Comparison of ENCODE assay signal across 7 mouse cellular contexts in the genomic region with DNA sequence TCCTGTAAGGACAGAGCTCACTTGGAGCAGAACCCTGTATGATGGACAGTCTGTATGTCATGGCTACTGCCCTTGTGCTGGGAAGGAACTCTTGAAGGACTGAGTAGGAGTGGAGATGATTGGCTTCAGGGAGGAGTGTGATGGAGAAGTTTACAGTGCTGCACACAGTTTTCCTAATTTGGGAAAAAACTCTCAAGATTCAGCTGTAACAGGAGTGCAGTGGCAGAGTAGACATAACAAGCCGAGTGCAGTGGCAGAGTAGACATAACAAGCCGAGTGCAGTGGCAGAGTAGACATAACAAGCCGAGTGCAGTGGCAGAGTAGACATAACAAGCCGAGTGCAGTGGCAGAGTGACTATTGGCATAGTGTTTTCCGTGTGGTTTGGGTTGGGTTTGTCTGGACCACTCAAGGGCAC. TPM values are rescaled to one million over a fixed set of nuclear protein-coding genes. Genes with fewer than 3 reads are reported as not detected.
A peak's percentile ranks its signal among the peaks of the same experiment; 100 is the strongest.
DNase-seq lines count a peak whose midpoint lies in the region; ATAC-seq and TF ChIP-seq lines count a peak whose summit lies in the region.
"Not testable (repeated sequence)": the region's sequence is repeated elsewhere in the genome, so short reads cannot be mapped to it uniquely, and the experiment has no call there.

No protein-coding gene starts in this region.

- 46% methylated on average over 5 of the region's 5 CpGs for WGBS in embryonic facial prominence, embryonic 15.5 days
- 46% methylated on average over 5 of the region's 5 CpGs for WGBS in hindbrain, embryonic 15.5 days
- WGBS in limb, embryonic 10.5 days: 68% methylated on average over 5 of the region's 5 CpGs
- WGBS in lung, postnatal 0 days: 36% methylated on average over 5 of the region's 5 CpGs
- WGBS in midbrain, embryonic 16.5 days: 41% methylated on average over 5 of the region's 5 CpGs

- H3K27ac ChIP-seq in embryonic facial prominence, embryonic 15.5 days (replicated peaks): peak overlapping the region; percentile 65; the same call in 1 of the 2 replicates
- H3K27ac ChIP-seq in hindbrain, embryonic 15.5 days (replicated peaks): 0 out of 2 replicates have a peak overlapping the region, but pooled peaks have one; percentile 51
- peak overlapping the region; percentile 80 for H3K27ac ChIP-seq in limb, embryonic 10.5 days
- not testable (repeated sequence) for H3K27ac ChIP-seq in lung, postnatal 0 days (ENCODE audit: low read length); midbrain, embryonic 16.5 days (ENCODE audit: low read length)

- H3K4me2 ChIP-seq in embryonic facial prominence, embryonic 15.5 days (replicated peaks): 0 out of 2 replicates have a peak overlapping the region, but pooled peaks have one; percentile 13
- peak overlapping the region; percentile 53 for H3K4me2 ChIP-seq in hindbrain, embryonic 15.5 days
- H3K4me2 ChIP-seq in lung, postnatal 0 days (replicated peaks; ENCODE audit: low read depth, low read length): not testable (repeated sequence)
- H3K4me2 ChIP-seq in midbrain, embryonic 16.5 days (ENCODE audit: low read length): peak overlapping the region; percentile 53

- H3K4me3 ChIP-seq in embryonic facial prominence, embryonic 15.5 days (replicated peaks); lung, postnatal 0 days (ENCODE audit: low read depth, low read length): not testable (repeated sequence)
- peak overlapping the region; percentile 27 for H3K4me3 ChIP-seq in hindbrain, embryonic 15.5 days
- peak overlapping the region; percentile 17; the same call in 1 of the 2 replicates for H3K4me3 ChIP-seq in limb, embryonic 10.5 days
- H3K4me3 ChIP-seq in midbrain, embryonic 16.5 days (ENCODE audit: low read depth, low read length): peak overlapping the region; percentile 21; the same call in 1 of the 2 replicates

- H3K4me1 ChIP-seq in embryonic facial prominence, embryonic 15.5 days; hindbrain, embryonic 15.5 days (replicated peaks); lung, postnatal 0 days (ENCODE audit: insufficient read depth, low read depth, low read length); midbrain, embryonic 16.5 days (ENCODE audit: control insufficient read depth, insufficient read depth, low read length): not testable (repeated sequence)
- H3K4me1 ChIP-seq in limb, embryonic 10.5 days: peaks cover 13% of the 10 kb centered on the region

- TF ChIP-seq CTCF in lung, postnatal 0 days (IDR thresholded peaks at IDR 0.05): not testable (repeated sequence)

- H3K9ac ChIP-seq in embryonic facial prominence, embryonic 15.5 days; hindbrain, embryonic 15.5 days; lung, postnatal 0 days (replicated peaks; ENCODE audit: low read depth); midbrain, embryonic 16.5 days (ENCODE audit: low read depth, low read length): not testable (repeated sequence)

- peak; percentile 45 for DNase-seq in NIH3T3 (ENCODE audit: low read depth)
- not testable (repeated sequence) for DNase-seq in limb, embryonic 10.5 days (ENCODE audit: low spot score); lung, postnatal 0 days (ENCODE audit: low spot score)

- H3K27me3 ChIP-seq in embryonic facial prominence, embryonic 15.5 days; hindbrain, embryonic 15.5 days; limb, embryonic 10.5 days (ENCODE audit: low read depth, poor library complexity, severe bottlenecking); lung, postnatal 0 days (replicated peaks; ENCODE audit: insufficient read depth, low read length); midbrain, embryonic 16.5 days (ENCODE audit: control insufficient read depth, insufficient read depth, low read depth, low read length): not testable (repeated sequence)

- H3K36me3 ChIP-seq in embryonic facial prominence, embryonic 15.5 days; hindbrain, embryonic 15.5 days; limb, embryonic 10.5 days; lung, postnatal 0 days (ENCODE audit: insufficient read depth, low read length); midbrain, embryonic 16.5 days (ENCODE audit: control insufficient read depth, insufficient read depth, low read length): not testable (repeated sequence)

- not testable (repeated sequence) for TF ChIP-seq EP300 in lung, postnatal 0 days (IDR thresholded peaks at IDR 0.05)

- not testable (repeated sequence) for ATAC-seq in embryonic facial prominence, embryonic 15.5 days (ENCODE audit: insufficient number of reproducible peaks, low FRiP score, low TSS enrichment, low read depth)
- ATAC-seq in frontal cortex, adult (ENCODE audit: low TSS enrichment): peak; percentile 48; the same call in 1 of the 2 replicates
- peak; percentile 70 for ATAC-seq in hindbrain, embryonic 15.5 days (ENCODE audit: low FRiP score, low read depth)
- ATAC-seq in lung, postnatal 0 days: peak; percentile 16
- peak; percentile 79 for ATAC-seq in midbrain, embryonic 16.5 days

- not testable (repeated sequence) for H3K9me3 ChIP-seq in embryonic facial prominence, embryonic 15.5 days (replicated peaks); hindbrain, embryonic 15.5 days; limb, embryonic 10.5 days (replicated peaks); lung, postnatal 0 days (ENCODE audit: low read length); midbrain, embryonic 16.5 days (replicated peaks; ENCODE audit: control insufficient read depth, low read length, poor library complexity, severe bottlenecking)

RNA-seq across cellular contexts. Expression of a gene that starts 58.2 kb away (rescaled TPM):
- polyA plus RNA-seq in embryonic facial prominence, embryonic 15.5 days (2015; fragmentation: Nextera tagmentation; extraction: Ambion mirVana): 3.9 and 5.4 TPM in 2 replicates
- 11.9 and 12.7 TPM in 2 replicates for polyA plus RNA-seq in hindbrain, embryonic 15.5 days (2015; fragmentation: Nextera tagmentation; extraction: Ambion mirVana)
- polyA plus RNA-seq in limb, embryonic 10.5 days (2016; fragmentation: Nextera tagmentation; extraction: Ambion mirVana): 5.3 and 6.8 TPM in 2 replicates
- polyA plus RNA-seq in lung, postnatal 0 days (2015; fragmentation: Nextera tagmentation; extraction: Ambion mirVana): 2.5 and 3.0 TPM in 2 replicates
- 12.6 and 13.7 TPM in 2 replicates for polyA plus RNA-seq in midbrain, embryonic 16.5 days (2015; fragmentation: Nextera tagmentation; extraction: Ambion mirVana)

RNA-seq across cellular contexts. Expression of a gene that starts 58.2 kb away (rescaled TPM):
- polyA plus RNA-seq in embryonic facial prominence, embryonic 15.5 days (2015; fragmentation: Nextera tagmentation; extraction: Ambion mirVana): 165 and 182 TPM in 2 replicates
- polyA plus RNA-seq in hindbrain, embryonic 15.5 days (2015; fragmentation: Nextera tagmentation; extraction: Ambion mirVana): 199 TPM in 2 replicates
- 166 and 173 TPM in 2 replicates for polyA plus RNA-seq in limb, embryonic 10.5 days (2016; fragmentation: Nextera tagmentation; extraction: Ambion mirVana)
- polyA plus RNA-seq in lung, postnatal 0 days (2015; fragmentation: Nextera tagmentation; extraction: Ambion mirVana): 135 and 139 TPM in 2 replicates
- polyA plus RNA-seq in midbrain, embryonic 16.5 days (2015; fragmentation: Nextera tagmentation; extraction: Ambion mirVana): 198 and 214 TPM in 2 replicates
